Mouse (Mus musculus) CH12.LX (cell line): ENCODE results near the gene Selenoi. TPM values are rescaled to one million over a fixed set of nuclear protein-coding genes. Genes with fewer than 3 reads are reported as not detected.

Experiments
- DNase-seq: peaks from one replicate; pipeline ENCODE4 v3.0.0-alpha.2; 2013; ENCODE audit errors: extremely low read depth
- H3K27ac ChIP-seq: 2 replicates; pipeline ENCODE4 v1.5.1; 2012; ENCODE audit warnings: low read depth, mild to moderate bottlenecking, control low read depth, moderate library complexity; ENCODE audit not compliant: insufficient read depth
- H3K27me3 ChIP-seq: replicated peaks from 2 replicates; pipeline ENCODE3; 2012; ENCODE audit warnings: inconsistent platforms
- H3K36me3 ChIP-seq, 2 experiments: replicated peaks in 1 of 2; 2 replicates each; pipeline versions ENCODE3 to v1.6.1; 2012; ENCODE audit warnings: inconsistent platforms in 1 of 2, low read length in 1 of 2, mild to moderate bottlenecking in 1 of 2, mixed read lengths in 1 of 2, moderate library complexity in 1 of 2; ENCODE audit not compliant: control insufficient read depth in 1 of 2, insufficient read depth in 1 of 2
- H3K4me1 ChIP-seq, 2 experiments: 2 replicates each; pipeline ENCODE4 v1.6.1; 2012; ENCODE audit warnings: inconsistent platforms in 1 of 2, moderate library complexity in 1 of 2; ENCODE audit not compliant: insufficient read depth in 2 of 2, control insufficient read depth in 1 of 2
- H3K4me2 ChIP-seq: 2 replicates; pipeline ENCODE4 v1.6.1; 2012; ENCODE audit warnings: low read depth, mild to moderate bottlenecking, control low read depth; ENCODE audit not compliant: poor library complexity, insufficient read depth, severe bottlenecking
- H3K4me3 ChIP-seq, 3 experiments: fragments of 150-350 bp in 1 of 3; sonication (generic) in 1 of 3; replicated peaks in 1 of 3; 2 replicates each; pipeline versions ENCODE3 to v1.5.1; 2011 to 2012; ENCODE audit warnings: low read depth in 2 of 3, low read length in 2 of 3, mild to moderate bottlenecking in 2 of 3, moderate library complexity in 2 of 3, control low read depth in 1 of 3, improper control_type of control experiment in 1 of 3, inconsistent platforms in 1 of 3, mixed read lengths in 1 of 3; ENCODE audit not compliant: poor library complexity in 1 of 3
- H3K79me2 ChIP-seq: replicated peaks from 2 replicates; pipeline ENCODE4 v1.6.1; 2012; ENCODE audit warnings: mild to moderate bottlenecking, moderate library complexity; ENCODE audit not compliant: control insufficient read depth, poor library complexity, insufficient read depth, severe bottlenecking; ENCODE audit errors: extremely low read depth
- H3K9ac ChIP-seq: 2 replicates; pipeline ENCODE4 v1.6.1; 2012; ENCODE audit warnings: low read depth, mild to moderate bottlenecking, control low read depth, moderate library complexity; ENCODE audit not compliant: insufficient read depth
- H3K9me3 ChIP-seq: replicated peaks from 2 replicates; pipeline ENCODE3; 2012; ENCODE audit warnings: low read length, inconsistent platforms, mixed read lengths
- BHLHE40 ChIP-seq: IDR thresholded peaks from 2 replicates; pipeline ENCODE4 v1.6.1; 2011; ENCODE audit warnings: mild to moderate bottlenecking, low read depth, low read length, improper control_type of control experiment
- E2F4 ChIP-seq: IDR thresholded peaks from 2 replicates; pipeline ENCODE4 v1.6.1; 2011; ENCODE audit warnings: low read depth, low read length, improper control_type of control experiment; ENCODE audit not compliant: insufficient replicate concordance
- ELF1 ChIP-seq: IDR thresholded peaks from 2 replicates; pipeline ENCODE4 v1.6.1; 2014; ENCODE audit warnings: low read depth, mild to moderate bottlenecking, inconsistent platforms, low read length, improper control_type of control experiment
- ETS1 ChIP-seq: conservative IDR thresholded peaks from 2 replicates; pipeline ENCODE4 v1.6.1; 2012; ENCODE audit warnings: low read depth, mild to moderate bottlenecking, inconsistent platforms, low read length, improper control_type of control experiment, moderate library complexity
- HCFC1 ChIP-seq: IDR thresholded peaks from 2 replicates; pipeline ENCODE4 v1.6.1; 2012; ENCODE audit warnings: low read depth, mild to moderate bottlenecking, inconsistent platforms, low read length, improper control_type of control experiment
- IRF4 ChIP-seq: IDR thresholded peaks from 2 replicates; pipeline ENCODE4 v1.6.1; 2014; ENCODE audit warnings: low read depth, mild to moderate bottlenecking, inconsistent platforms, low read length, improper control_type of control experiment
- MAFK ChIP-seq: IDR thresholded peaks from 2 replicates; pipeline ENCODE4 v1.6.1; 2011; ENCODE audit warnings: low read length, improper control_type of control experiment; ENCODE audit not compliant: insufficient replicate concordance
- MYC ChIP-seq: IDR thresholded peaks from 2 replicates; pipeline ENCODE4 v1.6.1; 2011; ENCODE audit warnings: low read depth, mild to moderate bottlenecking, improper control_type of control experiment, low read length
- NELFE ChIP-seq: IDR thresholded peaks from 2 replicates; pipeline ENCODE4 v1.6.1; 2011; ENCODE audit warnings: low read depth, low read length, improper control_type of control experiment
- NRF1 ChIP-seq: IDR thresholded peaks from 2 replicates; pipeline ENCODE4 v1.6.1; 2014; ENCODE audit warnings: low read depth, mild to moderate bottlenecking, inconsistent platforms, low read length, improper control_type of control experiment, moderate library complexity
- RAD21 ChIP-seq: IDR thresholded peaks from 2 replicates; pipeline ENCODE4 v1.6.1; 2011; ENCODE audit warnings: low read depth, mild to moderate bottlenecking, low read length, improper control_type of control experiment, moderate library complexity
- TCF12 ChIP-seq: IDR thresholded peaks from 2 replicates; pipeline ENCODE4 v1.6.1; 2014; ENCODE audit warnings: low read depth, mild to moderate bottlenecking, inconsistent platforms, low read length, improper control_type of control experiment
- UBTF ChIP-seq: IDR thresholded peaks from 2 replicates; pipeline ENCODE4 v1.6.1; 2012; ENCODE audit warnings: low read depth, mild to moderate bottlenecking, inconsistent platforms, low read length, improper control_type of control experiment, moderate library complexity
- USF1 ChIP-seq: IDR thresholded peaks from 2 replicates; pipeline ENCODE4 v1.6.1; 2014; ENCODE audit warnings: low read depth, mild to moderate bottlenecking, inconsistent platforms, low read length, improper control_type of control experiment
- ZKSCAN1 ChIP-seq: IDR thresholded peaks from 2 replicates; pipeline ENCODE4 v1.6.1; 2012; ENCODE audit warnings: low read depth, inconsistent platforms, low read length, improper control_type of control experiment, borderline replicate concordance
- ZMIZ1 ChIP-seq: IDR thresholded peaks from 2 replicates; pipeline ENCODE4 v1.6.1; 2012; ENCODE audit warnings: low read depth, mild to moderate bottlenecking, inconsistent platforms, low read length, improper control_type of control experiment
- ZNF384 ChIP-seq: IDR thresholded peaks from 2 replicates; pipeline ENCODE4 v1.6.1; 2012; ENCODE audit warnings: low read depth, low read length, improper control_type of control experiment, inconsistent platforms
- dilution Hi-C: fragments of 300-500 bp; cut with MboI; formaldehyde crosslinking; loops from 2 replicates; pipeline ENCODE4 v1.14.3; 2020; ENCODE audit warnings: low sequenced_read_pairs; ENCODE audit not compliant: extremely low pct_unique_long_range_greater_than_20kb, extremely low pct_ligation_motif_present
- in situ Hi-C: fragments of 300-500 bp; cut with MboI; formaldehyde crosslinking; loops from 3 replicates; pipeline ENCODE4 v1.14.3; 2019; ENCODE audit warnings: low sequenced_read_pairs, low pct_ligation_motif_present, low pct_unique_long_range_greater_than_20kb, mixed read lengths
- polyA plus RNA-seq: library from polyadenylated mRNA; unstranded; fragments of >175 nt; gene quantifications from 2 replicates; pipeline ENCODE4 v1.2.1, GENCODE M21; 2012; ENCODE audit warnings: low read depth; ENCODE audit not compliant: insufficient read length
- total RNA-seq, 2 experiments: library from RNA; depleted of rRNA; stranded (reverse); fragments of 300-350 nt in 1 of 2; fragments of >200 nt in 1 of 2; gene quantifications; 2 replicates each; pipeline ENCODE4 v1.2.3; 2012 to 2014

Gene Selenoi
- total and polyA plus RNA-seq, 3 experiments: 27.0 to 51.3 (median 36.1) TPM

GRCm38 (mm10) chr5:30215970-30216369 lies 16.4 kb upstream of the Selenoi start:
- no peaks in the 10 kb centered on the region for H3K4me1 ChIP-seq
- no peaks in the 10 kb centered on the region for H3K27me3 ChIP-seq
- no peaks in the 10 kb centered on the region for H3K9me3 ChIP-seq
- TF ChIP-seq ELF1 (no peak), ZNF384 (no peak), TCF12 (no peak), MAFK (peak; percentile 65; the same call in 1 of the 2 replicates), E2F4 (no peak)
- H3K4me2 ChIP-seq: peak overlapping the region; percentile 13; the same call in 1 of the 2 replicates
- in situ Hi-C loops: loop anchor here (10.0 kb wide), 2 partner anchors 269 to 419 kb away; no protein-coding TSS in a partner anchor
- dilution Hi-C loops: no loop called here
- no peak overlapping the region for H3K4me3 ChIP-seq
- no peaks in the 10 kb centered on the region for H3K79me2 ChIP-seq
- no peak for DNase-seq
- no peak overlapping the region for H3K9ac ChIP-seq
- H3K36me3 ChIP-seq: no peaks in the 10 kb centered on the region
- no peak overlapping the region for H3K27ac ChIP-seq

- no peak overlapping the region for H3K4me3 ChIP-seq
- no peaks in the 10 kb centered on the region for H3K4me1 ChIP-seq
- H3K9ac ChIP-seq: no peak overlapping the region
- no peaks in the 10 kb centered on the region for H3K27me3 ChIP-seq
- no peaks in the 10 kb centered on the region for H3K9me3 ChIP-seq
- dilution Hi-C loops (no loop called here), in situ Hi-C loops (loop anchor here (10.0 kb wide), 2 partner anchors 265 to 415 kb away; no protein-coding TSS in a partner anchor)
- H3K27ac ChIP-seq: no peak overlapping the region
- TF ChIP-seq IRF4 (no peak), NELFE (no peak), ZKSCAN1 (no peak), RAD21 (no peak), E2F4 (no peak), NRF1 (no peak), ETS1 (no peak), HCFC1 (no peak), UBTF (no peak), USF1 (no peak), ZNF384 (no peak), MYC (no peak), BHLHE40 (no peak), ZMIZ1 (no peak)
- DNase-seq: no peak
- H3K36me3 ChIP-seq: peaks cover 0 to 6% of the 10 kb centered on the region in 2 experiments
- H3K79me2 ChIP-seq: no peaks in the 10 kb centered on the region
- no peak overlapping the region for H3K4me2 ChIP-seq
Measured at GRCm38 (mm10) chr5:30219715-30220114, 12.7 kb upstream of the Selenoi start.
